Comparison of ENCODE assay signal across 18 mouse cellular contexts in genomic region chr1:119152776-119153175, GRCm38 (mm10).
A peak's percentile ranks its signal among the peaks of the same experiment; 100 is the strongest.
DNase-seq lines count a peak whose midpoint lies in the region.
"Had no signal": no experiment of that assay in that cellular context is flagged by ENCODE, and none has a peak within 500 bp of the region (broad histone marks: within the 10 kb centered on the region; RNA-seq: fewer than 3 reads in every experiment).

No protein-coding gene starts in this region.

- no peaks in the 10 kb centered on the region for H3K36me3 ChIP-seq in midbrain, embryonic 10.5 days
- H3K36me3 ChIP-seq: embryonic facial prominence, embryonic 13.5 days; forebrain, embryonic 12.5 days; hindbrain, embryonic 15.5 days; stomach, embryonic 15.5 days had no signal

- H3K4me3 ChIP-seq in midbrain, embryonic 10.5 days: no peak overlapping the region
- H3K4me3 ChIP-seq: embryonic facial prominence, embryonic 13.5 days; forebrain, embryonic 12.5 days; hindbrain, embryonic 15.5 days; left cerebral cortex, adult 2 months; stomach, embryonic 15.5 days had no signal

- H3K27me3 ChIP-seq in midbrain, embryonic 10.5 days (ENCODE audit: low read depth, poor library complexity, severe bottlenecking): no peaks in the 10 kb centered on the region
- H3K27me3 ChIP-seq: embryonic facial prominence, embryonic 13.5 days; forebrain, embryonic 12.5 days; hindbrain, embryonic 15.5 days; stomach, embryonic 15.5 days had no signal

- H3K4me1 ChIP-seq in midbrain, embryonic 10.5 days: no peaks in the 10 kb centered on the region
- H3K4me1 ChIP-seq: embryonic facial prominence, embryonic 13.5 days; forebrain, embryonic 12.5 days; hindbrain, embryonic 15.5 days; stomach, embryonic 15.5 days had no signal

- peak; percentile 28 to 60 for DNase-seq in adrenal gland, adult (ENCODE audit: inconsistent age in 2 of 2, low spot score in 1 of 2)
- DNase-seq in adrenal gland, postnatal 10 days: no peak
- peak; percentile 10 for DNase-seq in kidney, postnatal 14 days
- no peak for DNase-seq in kidney, adult 8-10 months
- DNase-seq in gastrocnemius, postnatal 25 days: peak; percentile 35
- peak; percentile 52 for DNase-seq in testis, postnatal 10 days (ENCODE audit: low spot score)
- no peak for DNase-seq in midbrain, embryonic 10.5 days (ENCODE audit: low spot score)
- no peak for DNase-seq in cerebellum, adult 9-11 months
- DNase-seq: cerebellum, adult 11 months; kidney, adult 11 months; lung, embryonic 14.5 days; thymus, postnatal 14 days had no signal

- no peak overlapping the region for H3K27ac ChIP-seq in midbrain, embryonic 10.5 days (replicated peaks)
- H3K27ac ChIP-seq: embryonic facial prominence, embryonic 13.5 days; forebrain, embryonic 12.5 days; hindbrain, embryonic 15.5 days; left cerebral cortex, adult 2 months; macrophage; stomach, embryonic 15.5 days had no signal

- H3K9me3 ChIP-seq in midbrain, embryonic 10.5 days (replicated peaks): no peaks in the 10 kb centered on the region; the same call in 1 of the 2 replicates
- H3K9me3 ChIP-seq: hindbrain, embryonic 15.5 days; stomach, embryonic 15.5 days had no signal

- WGBS in midbrain, embryonic 10.5 days: 92% methylated on average over 6 of the region's 6 CpGs

Comparison
In these comparisons a context has a peak if more than half of its experiments do, and no peak if none do; other contexts are left out.
1. DNase-seq: peak in adrenal gland, adult (2 of 2), kidney, postnatal 14 days (single experiment), gastrocnemius, postnatal 25 days (single experiment) and testis, postnatal 10 days (single experiment); none in adrenal gland, postnatal 10 days (single experiment), kidney, adult 8-10 months (0 of 2), midbrain, embryonic 10.5 days (single experiment) and cerebellum, adult 9-11 months (single experiment).